Mouse (Mus musculus): ENCODE data around the gene Pcnx3.

Gene Pcnx3

DNA sequence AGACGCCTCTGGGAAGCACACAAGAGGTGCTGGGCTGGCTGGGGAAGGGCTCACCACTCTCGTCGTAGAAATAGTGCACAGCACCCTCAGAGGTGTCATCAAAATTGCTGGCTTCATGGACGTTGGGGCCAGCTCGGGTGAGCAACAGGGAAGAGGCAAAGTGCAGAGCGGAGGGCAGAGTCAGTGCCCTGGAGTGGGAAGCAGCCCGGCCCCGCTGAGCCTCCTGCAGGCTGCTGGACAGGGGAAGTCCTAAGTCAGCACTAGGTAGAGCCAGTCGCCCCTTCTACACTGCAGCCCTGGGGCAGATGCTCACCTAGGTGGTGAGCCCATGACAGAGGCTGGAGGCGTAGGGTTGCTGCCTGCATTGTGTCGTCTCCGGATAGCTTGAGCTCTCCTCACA lies 4.5 kb downstream of the Pcnx3 start:
- no peak for DNase-seq (ENCODE audit: low read depth, low spot score)

DNA sequence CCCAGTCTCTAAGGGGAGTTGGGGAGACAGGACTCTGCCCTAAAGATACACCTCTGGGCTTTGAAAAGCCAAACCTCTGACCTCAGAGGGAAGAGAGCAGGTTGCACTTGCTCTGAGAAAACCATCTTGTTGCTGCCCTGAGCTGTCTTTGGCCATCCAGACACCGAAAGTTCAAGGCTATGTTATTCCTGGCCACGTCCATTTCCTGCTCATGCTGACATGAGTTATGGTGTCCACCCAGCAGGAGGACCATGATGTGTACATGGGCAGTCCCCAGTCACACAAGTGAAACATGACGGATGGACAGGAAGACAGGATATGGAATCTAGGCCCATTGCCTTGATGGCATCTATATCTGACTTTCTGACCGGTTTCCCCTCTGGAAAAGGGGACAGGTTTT lies 8.3 kb downstream of the Pcnx3 start:
- DNase-seq (ENCODE audit: low read depth, low spot score): no peak

DNA sequence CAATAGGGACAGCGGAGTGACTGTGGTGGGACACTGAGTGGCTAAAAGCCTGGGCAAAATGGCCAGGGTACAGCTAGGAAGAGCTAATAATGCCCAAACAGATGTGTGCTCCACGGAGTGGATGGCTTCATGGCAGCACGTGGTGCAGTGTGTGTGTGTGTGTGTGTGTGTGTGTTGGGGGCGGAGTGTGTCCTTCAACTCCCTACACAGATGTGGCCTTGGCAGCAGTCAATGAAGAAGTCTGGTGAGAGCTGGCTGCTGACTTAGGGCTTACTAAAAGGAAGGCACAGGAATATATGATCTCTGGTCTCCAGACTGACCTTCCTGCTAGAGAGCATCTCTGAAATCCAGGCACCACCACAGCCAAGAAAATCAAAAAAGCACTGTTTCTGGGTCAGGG lies 20.3 kb downstream of the Pcnx3 start:
- DNase-seq (ENCODE audit: low read depth, low spot score): no peak

DNA sequence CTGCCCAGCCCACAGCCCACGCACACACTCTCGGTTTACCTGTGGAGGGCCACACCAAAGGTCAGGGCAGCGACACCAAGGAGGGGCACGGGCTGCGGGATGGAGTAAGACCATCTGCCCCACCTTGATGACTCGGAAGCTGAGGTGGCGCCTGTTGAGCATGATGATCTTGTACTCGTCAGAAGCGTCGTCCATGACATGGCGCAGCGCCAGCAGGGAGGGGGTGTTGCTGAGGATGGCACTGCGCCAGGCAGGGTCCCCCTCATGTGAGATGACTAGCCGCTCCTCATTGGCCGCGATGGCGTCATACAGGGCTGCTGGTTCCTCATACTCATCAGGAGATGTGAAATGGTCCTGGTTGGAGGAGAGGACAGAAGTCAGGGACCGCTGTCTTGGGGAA lies 22.3 kb downstream of the Pcnx3 start:
- no peak for DNase-seq (ENCODE audit: low read depth, low spot score)

DNA sequence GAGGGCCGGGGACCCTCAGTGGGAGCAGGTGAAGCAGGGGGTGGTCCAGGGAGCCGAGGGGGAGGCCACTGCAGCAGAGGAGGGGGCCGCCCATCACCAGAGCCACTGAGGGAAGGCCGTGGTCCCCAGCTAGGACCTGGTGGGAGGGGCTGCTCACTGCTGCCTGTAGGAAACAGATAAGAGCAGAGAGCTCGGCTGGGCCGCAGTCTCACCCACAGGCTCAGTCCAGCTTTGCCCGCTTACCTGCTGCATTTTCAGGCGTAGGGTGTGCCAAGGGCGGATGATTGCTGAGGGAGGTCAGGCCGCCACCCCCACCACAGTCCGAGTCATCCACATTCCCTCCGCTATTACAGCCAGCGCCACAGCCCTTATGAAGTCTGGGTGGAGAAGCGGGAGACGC lies 23.2 kb downstream of the Pcnx3 start:
- no peak for DNase-seq (ENCODE audit: low read depth, low spot score)

DNA sequence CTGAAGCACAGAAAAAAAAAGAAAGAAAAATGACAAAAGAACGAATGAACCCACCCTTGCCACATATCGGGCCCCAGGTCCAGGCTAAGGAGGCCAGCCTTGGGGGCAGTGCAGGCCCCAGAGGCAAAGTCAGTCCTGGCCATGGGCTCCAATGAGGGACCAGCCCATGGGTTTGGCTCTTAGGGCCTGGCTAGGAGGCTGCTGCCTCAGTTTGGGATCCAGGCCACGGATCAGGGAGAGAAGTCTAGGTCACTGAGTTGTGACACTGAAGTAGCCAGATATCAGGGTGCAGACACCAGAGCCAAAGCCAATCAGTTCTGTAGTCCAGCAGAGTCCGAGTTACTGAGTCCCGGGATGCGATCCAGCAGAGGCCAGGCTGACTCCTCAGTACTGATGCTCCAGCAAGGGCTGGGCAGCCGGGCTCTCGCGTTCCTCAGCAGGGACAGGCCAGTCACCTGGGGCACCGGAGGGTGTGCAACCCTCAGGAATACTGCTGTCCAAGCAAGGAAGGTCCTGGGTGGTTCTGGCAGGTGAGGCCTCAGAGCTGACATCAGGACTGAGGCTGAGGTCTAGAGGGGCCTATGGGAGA lies 23.9 kb downstream of the Pcnx3 start:
- no peak for DNase-seq (ENCODE audit: low read depth, low spot score)

DNA sequence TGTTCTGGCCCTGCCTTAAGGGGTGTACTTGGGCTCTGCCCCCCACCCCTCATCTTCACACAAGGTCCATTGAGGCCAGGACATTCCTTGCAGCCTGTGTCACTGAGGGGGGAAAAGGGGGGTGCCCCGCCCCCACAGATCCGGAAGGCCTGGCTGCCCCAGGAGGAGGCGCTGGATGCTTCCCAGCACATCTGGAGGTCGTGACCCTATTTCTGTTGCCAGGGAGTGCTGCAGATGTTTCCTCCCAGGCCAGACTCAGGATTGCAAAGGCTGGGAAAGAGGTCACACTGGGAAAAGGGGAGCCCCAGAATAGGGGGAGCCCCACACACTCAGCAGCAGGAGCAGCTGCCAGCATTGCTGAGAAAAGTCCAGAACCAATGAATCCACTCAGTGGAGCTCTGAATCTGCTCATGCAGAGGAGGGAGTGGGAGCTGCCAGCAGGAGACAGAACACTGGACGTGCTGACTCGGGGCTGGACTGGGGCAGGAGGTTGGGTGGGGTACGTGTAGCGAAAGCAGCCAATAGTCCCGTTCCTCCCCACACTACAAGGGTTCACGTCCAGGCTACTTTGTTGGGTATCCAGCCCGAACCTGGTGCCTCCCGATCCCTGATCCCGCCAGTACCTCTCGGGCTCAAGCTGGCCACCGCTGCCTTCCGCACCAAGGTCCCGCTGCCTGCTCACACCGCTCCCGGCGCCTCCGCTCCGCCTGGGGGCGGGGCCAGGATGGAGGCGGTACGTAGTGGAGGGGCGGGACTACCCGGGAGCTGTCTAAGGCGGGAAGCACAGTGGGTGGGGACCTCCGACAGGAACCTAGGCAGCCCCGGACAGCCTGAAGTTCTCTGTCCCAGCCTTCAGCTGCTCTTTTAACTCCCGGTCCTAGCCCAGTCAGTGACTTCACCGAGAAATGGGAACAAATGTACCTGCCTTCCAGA lies 25.5 kb downstream of the Pcnx3 start, which contains the start of gene Sipa1:
TSS of gene Sipa1 (minus strand) at position 727 of the 933 bp plus-strand sequence.
- peak; percentile 93 for DNase-seq (ENCODE audit: low read depth, low spot score)

DNA sequence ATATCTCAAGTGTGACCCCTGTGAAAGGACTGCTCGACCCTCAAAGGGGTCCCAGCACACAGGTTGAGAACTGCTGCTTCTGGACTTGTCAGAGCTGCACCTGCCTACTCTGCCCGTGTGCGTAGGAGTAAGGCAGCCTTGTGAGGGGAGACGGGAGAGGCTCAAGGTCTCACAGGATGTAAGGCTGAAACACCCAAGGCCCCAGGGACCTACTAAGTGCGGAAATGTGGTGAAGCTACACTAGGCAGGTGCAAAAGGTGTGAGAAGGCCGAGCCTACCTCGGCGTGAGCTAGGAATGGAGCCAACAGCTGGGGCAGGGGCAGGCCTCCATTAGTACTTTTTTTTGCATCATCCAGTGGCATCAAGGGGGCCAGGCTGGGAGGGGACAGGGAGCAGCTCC lies 26.4 kb downstream of the Pcnx3 start:
- peak; percentile 67 for DNase-seq (ENCODE audit: low read depth, low spot score)

DNA sequence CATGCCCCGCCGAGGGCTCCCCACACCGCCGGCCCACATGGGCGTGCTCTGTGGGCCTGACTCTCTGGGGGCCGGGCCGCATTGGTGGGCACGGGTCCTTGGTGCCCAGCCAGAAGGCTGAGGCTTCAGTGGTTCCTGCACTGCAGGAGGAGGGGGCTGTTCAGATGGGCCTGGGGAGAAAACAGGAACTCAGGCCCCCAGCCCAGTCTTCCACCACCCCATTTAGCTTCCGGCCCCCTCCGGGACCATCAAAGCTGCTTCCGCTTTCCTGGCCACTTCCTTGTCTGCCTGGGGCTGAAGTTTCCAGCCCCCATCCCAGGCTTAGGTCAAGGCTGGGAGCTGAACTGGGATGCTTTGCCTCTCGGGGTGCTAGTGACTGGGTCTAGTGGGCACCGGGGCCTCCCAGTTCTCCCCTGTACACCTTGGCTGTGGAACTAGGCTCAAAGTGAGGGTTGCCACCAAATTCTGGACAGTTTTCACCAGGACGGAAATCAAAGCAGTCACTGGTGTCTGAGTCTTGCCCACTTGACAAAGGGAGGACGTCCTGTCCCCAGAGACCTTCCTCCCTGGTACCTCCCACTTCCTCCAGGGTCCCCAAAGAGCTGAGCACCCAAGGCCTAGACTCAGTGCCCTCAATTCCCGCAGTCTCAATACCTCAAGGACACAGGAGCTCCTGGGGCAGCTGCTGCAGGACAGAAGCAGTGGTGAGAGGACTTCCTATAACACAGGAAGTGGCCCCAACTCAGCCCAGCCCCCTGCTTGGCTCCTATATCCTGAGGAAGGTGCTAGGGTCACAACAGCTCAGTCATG lies 27.6 kb downstream of the Pcnx3 start:
- DNase-seq (ENCODE audit: low read depth, low spot score): peak; percentile 49

DNA sequence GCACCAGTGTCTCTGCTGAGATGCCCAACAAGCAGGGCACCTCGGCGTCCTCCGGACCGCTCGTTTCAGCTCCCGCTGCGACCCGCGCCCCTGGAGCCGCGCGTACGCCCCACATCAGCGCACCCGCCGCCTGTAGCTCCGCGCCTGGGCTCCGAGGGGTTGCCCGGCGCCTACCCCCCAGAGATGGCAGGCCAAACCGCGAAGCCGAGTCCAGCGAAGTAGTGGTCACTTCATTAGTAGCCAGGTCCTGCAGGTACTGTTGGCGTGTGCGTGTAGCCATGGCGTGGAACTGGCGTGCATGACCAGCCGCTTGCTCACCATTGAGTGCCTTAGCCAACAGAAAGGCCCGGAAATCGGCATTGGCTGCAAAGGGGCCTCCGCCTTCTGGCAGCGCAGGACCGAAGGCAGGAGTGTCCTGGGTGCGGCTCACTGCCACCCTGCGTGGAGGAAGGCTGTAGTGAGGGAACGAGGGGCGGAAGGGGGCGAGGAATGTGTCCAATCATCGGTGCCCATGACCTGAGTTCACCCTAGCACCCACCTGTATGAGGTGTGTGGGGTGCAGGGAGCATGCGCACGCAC lies 33.9 kb downstream of the Pcnx3 start:
- no peak for DNase-seq (ENCODE audit: low read depth, low spot score)

DNA sequence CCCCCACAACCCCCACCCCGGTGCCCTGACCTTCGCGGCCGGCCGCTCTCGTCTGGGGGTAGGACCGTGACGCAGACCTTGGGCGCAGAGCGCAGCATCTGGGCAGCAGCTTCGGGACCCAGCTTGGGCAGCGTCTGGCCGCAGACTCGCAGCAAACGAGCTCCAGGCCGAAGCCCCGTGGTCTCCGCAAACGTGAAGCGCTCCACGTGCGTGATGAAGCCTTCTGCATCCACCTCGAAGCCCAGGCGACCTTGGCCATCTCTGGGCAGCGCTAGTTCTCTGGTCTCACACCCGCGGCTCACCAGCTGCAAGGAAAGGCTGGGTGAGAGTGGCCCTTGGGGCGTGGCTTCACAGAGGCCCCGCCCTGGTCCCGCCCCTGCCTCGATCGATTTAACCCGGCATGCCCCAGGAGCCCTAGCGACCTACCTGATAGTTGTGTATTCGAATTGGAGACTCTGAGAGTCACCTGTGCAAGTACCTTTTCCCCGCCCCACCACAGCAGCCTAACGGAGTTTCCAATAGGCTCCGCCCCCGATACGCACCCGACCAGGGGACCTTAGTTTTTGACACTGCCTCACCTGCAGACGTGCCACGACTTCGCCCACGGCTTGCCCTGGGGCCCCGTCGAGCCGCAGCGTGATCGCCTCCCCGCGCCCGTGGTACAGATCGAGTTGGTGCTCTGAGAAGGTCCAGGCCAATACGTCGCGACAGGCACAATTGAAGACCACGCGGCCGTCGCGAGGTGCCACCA lies 34.6 kb downstream of the Pcnx3 start:
- DNase-seq (ENCODE audit: low read depth, low spot score): no peak

DNA sequence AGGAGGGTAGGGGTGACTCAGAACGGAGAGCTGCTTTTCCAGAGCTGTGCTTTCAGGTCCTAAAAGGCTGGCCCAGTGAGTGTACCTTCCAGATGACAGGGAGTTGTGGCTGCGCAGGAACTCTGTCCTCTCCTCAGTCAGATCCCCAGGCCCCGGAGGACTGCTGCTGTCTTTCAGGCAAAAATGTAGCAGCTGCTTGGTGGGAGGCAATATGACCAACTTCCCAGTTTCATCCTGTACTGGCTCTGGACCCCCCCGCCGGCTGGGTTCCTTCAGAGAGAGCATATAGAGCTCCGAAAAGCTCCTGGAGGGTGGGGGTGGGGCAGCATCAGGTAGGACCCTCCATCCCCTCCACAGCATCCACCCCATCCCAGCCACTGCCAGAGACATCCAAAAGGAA lies 36.1 kb downstream of the Pcnx3 start:
- DNase-seq (ENCODE audit: low read depth, low spot score): no peak

DNA sequence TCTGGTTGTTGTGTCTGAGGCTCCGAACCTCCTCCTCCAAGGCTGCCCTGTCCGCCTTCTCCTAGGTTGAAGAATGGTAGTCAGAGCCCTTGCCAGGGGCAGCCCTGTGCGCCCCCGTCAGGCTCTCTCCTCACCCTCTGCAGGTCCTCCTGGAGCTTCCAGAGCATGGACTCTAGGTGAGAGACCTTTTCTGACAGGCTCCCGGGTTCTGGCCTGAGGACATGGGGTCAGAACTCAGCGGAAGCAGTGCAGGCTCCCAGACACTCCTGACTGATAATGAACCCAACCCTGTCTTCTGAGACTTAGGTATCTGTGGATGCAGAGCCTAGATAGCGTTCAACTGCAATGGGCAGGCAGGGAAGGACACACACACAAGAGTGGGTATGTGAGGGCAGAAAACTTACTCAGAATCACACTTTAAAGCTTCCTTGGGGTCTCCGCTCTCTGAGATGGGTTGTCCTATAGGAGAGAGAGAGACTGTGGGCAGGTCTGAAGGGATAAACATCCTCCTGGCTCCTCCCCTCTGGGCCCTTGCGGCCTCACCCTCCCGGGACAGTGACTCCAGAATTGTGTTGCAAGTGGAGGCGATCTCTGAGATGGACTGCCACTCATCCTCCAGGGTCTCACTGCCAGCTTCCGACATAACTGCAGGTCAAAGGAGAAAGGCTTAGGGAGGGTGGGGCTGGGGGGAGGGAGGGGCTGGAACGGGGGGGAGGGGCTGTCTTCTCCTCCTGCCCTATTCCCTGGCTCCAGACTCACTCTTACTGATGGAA lies 37.0 kb downstream of the Pcnx3 start:
- DNase-seq (ENCODE audit: low read depth, low spot score): no peak

DNA sequence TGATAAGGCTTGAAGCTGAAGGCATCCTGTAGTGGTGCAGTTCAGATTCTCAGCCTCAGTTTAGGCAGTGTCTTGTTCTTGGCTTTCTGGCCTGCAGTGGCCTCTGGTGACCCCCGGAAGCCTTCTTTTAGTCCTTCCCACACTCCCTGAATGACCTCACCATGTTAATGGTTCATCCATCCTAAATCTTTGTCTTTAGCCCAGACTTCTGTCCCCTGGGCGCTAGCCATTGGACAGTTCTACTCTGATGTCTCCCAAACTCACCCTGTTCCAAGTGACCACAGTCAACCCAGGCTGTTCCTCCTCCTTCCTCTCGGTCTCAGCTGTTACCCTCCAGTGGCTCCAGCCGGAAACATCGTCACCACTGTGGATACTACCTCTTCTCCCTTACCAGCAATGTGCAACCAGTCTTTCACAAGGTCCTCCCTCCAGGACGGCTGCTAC lies 39.4 kb downstream of the Pcnx3 start:
- no peak for DNase-seq (ENCODE audit: low read depth, low spot score)

DNA sequence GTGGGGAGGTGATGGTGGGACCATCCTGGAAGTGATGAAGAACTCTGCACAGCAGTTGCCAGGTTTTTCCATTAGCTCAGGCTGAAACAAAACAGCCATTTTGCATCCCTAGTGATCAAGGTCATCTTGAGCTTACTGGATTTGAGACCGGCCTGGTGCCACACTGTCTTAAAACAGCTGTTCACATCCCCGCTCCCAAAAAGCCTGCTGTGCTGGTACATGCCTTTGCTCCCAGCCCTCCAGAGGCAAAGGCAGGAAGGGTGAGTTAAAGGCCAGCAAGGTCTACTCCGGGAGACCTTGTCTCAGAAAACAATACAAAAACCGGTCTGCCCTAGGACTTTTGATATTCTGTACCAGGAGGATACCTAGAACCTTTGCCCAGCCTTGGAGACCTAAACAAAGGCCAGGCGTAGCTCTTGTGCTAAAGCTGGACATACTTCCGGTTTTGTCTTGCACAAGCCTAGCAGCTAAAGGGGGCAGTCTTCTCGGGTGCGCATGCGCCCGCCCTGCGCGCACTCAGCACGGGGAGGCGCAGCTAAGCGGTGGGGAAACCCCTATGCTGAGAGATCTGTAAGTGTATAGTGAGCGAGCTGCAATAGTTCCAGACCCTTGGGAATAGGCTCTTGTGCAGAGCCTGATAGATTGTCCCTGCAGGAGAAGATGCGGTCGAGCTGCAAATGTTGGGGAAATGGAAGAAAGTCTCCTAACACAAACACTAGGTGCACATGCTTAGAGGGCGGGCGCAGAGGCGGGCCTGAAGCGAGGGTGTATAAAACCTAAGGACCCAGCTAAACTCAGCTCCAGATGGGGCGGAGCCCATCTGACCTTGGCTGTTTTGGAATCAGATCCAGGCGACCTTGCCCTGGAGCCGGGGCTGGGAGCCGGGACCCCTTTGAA lies 40.1 kb downstream of the Pcnx3 start:
- DNase-seq (ENCODE audit: low read depth, low spot score): peak; percentile 94

DNA sequence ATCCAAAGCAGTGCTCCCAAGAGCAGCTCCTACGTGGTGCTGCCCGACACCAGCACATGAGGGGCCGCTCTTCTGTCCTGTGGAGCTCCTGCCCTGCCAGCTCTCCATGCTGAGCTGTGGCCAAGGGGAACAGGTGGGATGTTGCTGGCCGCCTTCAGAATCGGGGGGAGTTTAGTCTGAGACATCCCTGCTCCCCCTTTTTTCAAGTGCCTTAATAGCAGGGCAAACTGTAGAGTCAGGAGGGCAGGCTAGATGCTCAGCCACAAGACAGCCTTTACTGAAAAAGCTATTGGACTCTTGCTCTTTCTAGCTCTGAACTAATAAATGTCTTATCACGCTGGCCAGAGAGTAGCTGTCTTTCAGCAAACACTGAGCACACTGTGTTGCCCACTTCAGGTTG lies 40.9 kb downstream of the Pcnx3 start:
- no peak for DNase-seq (ENCODE audit: low read depth, low spot score)

DNA sequence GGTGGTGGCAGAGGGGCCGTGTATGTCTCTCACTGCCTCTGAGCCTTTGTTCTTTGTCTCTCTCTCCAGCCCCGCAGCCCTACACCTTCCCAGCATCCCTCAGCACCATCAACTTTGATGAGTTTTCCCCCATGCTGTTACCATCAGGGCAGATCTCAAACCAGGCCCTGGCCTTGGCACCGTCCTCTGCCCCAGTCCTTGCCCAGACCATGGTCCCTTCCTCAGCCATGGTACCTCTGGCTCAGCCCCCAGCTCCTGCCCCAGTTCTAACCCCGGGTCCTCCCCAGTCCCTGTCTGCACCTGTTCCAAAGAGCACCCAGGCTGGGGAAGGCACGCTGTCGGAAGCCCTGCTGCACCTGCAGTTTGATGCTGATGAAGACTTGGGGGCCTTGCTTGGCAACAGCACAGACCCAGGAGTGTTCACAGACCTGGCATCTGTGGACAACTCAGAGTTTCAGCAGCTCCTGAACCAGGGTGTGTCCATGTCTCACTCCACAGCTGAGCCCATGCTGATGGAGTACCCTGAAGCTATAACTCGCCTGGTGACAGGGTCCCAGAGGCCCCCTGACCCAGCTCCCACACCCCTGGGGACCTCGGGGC lies 41.9 kb downstream of the Pcnx3 start:
- no peak for DNase-seq (ENCODE audit: low read depth, low spot score)

DNA sequence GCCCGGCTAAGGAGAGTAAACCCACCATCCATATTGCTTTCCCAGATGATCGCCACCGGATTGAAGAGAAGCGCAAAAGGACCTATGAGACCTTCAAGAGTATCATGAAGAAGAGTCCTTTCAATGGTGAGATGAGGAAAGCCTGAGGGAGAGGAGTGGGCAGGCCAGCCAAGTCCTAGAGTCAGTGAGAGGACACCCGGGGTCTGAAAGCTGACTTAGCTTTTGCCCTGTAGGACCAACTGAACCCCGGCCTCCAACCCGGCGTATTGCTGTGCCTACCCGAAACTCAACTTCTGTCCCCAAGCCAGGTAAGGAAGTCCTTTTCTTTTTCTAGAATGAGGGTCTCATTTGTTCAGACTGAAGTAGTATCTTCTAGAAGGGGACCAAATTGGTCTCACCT lies 43.4 kb downstream of the Pcnx3 start:
- no peak for DNase-seq (ENCODE audit: low read depth, low spot score)

DNA sequence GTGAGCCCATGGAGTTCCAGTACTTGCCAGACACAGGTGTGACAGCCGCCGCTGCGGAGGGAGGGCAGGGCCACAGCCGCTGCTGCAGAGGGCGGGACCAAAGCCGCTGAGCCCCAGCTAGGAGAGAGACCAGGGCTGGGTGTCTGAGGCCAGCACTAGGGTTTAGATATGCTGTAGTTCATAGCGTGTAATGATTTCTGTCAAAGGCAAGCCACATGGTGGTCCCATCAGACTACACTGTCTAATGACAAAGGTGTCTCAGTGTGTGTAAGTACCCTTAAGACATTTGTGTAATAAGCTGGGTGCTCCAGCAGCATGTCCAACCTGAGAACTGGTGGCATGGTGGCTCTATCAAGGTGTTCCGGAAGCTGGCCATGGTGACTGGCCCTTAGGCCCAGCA lies 47.1 kb downstream of the Pcnx3 start:
- no peak for DNase-seq (ENCODE audit: low read depth, low spot score)

Measured in CD4-positive, CD25-positive, alpha-beta regulatory T cell, adult 2 months (primary cell).